Mouse (Mus musculus) erythroblast, embryonic 14.5 days (primary cell): ENCODE measurements around the gene Dcp1b.

ENCODE experiments used
- GATA1 ChIP-seq: IDR thresholded peaks from 2 replicates; pipeline ENCODE4 v1.6.1; 2012; ENCODE audit warnings: low read length, inconsistent platforms, mixed read lengths
- TAL1 ChIP-seq: IDR thresholded peaks from 3 replicates; pipeline ENCODE4 v1.6.1; 2012; ENCODE audit warnings: low read length, inconsistent platforms, mixed read lengths

DNA sequence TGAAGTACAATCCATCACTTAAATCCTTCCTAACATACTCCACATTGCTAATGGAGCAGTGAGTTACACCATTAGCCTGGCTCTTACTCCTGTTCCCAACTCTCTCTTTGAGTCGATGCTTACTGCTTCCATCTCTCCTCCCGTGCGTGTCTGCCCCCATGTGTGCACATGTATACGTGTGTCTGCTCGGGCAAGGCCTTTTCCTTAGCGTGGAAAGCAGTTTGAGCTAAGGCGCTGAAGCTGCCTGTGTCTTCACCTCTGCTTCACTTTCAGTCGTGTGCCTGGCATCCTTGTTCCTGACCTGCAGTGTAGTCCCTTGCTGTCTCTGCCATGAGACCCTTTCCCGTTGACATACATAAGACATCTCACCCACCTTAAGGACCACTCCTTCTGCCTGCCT, 7.2 kb downstream of the Dcp1b start:
- no peak for TF ChIP-seq GATA1
- no peak for TF ChIP-seq TAL1
